Mouse (Mus musculus): ENCODE results near the gene Slc16a1.
"Not testable (repeated sequence)": the region's sequence is repeated elsewhere in the genome, so short reads cannot be mapped to it uniquely, and the experiment has no call there.

Gene Slc16a1

DNA sequence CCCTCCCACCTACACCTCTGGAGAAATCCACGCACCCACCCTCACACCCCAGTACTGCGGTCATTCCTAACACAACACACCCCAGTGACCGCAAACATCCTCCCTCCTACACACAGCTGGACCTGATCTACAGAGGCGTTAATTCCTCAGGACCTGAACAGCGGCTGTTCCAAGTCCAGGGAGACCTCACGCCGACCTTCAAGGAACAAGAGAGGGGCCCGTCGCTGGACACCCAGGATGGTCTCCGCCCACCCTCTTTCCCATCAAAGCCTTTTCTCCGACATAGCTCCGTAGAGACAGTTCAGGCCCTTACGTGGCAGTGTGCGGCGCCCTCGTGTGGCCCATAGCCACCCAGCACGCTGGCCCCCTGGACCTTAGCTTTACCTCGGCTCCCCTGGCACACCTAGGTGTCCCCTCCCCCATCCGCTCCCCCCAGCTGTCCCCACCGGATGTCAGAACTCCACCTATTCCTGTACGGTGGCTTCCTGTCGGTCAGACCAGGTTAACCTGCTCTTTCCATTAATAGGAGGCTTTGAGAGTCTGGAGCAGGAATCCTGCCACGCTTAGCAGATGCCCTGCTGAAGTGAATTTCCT, 36.9 kb downstream of the Slc16a1 start:
- DNase-seq, result peak; percentile 87 to 92

DNA sequence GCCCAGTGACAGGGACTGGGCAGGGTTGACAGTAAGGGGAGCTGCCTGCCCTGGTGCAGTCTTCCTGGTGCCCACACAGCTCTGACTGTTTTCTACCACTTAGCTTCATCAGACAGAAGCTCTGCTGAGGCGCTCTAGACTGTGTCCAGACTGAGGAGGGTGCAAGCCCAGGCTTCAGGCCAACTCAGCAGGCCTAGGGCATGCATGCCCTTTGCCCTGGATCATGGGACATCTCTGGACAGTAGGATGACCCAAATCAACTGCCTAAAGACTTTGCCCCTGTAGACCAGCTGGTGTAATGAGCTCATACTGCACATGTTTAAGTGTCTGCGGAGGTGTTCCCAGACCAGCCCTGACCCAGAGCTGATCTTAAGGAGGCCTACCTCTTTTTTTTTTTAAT, 39.3 kb downstream of the Slc16a1 start:
- peak; percentile 56 to 67 for DNase-seq

GRCm38 (mm10) chr3:104678826-104679225, 40.4 kb downstream of the Slc16a1 start:
- DNase-seq, result no peak

DNA sequence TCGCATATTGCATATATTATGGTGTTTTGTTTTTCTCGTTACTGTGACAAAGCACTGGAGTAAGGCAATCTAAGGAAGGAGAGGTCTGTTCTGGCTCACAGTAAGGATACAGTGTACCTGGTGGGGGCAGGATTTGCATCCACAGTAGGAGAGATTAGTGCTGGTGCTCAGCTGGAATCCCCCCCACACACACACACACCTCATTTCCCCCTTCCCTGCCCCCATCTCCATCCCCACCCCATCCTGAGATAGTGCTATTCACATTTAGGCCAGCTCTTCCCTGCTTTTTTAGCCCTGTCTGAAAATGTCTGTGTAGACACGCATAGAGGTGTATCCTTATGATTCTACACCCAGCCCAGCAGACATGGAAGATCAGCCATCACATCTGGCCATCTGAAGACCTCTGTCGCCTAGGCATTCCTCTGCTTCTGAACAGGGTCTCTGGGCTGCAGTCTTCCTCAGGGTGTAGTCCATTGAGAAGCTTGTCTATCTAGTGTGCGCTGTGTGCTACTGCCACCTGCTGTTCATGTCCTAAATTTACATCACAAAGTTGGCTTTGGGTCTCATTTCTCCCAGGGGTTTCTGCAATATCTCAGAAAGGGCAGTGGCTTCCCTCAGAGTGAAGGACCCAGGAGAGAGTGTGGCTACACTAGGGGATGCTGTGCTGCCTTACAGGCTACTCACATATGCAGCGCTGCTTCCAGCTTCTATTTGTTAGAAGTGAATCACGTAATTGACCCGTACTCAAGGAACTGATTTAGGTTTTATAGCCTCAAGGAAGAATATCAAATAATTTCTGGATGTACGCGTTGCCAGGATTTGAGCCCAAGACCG, 44.4 kb downstream of the Slc16a1 start:
- DNase-seq, result peak; percentile 72 to 80

DNA sequence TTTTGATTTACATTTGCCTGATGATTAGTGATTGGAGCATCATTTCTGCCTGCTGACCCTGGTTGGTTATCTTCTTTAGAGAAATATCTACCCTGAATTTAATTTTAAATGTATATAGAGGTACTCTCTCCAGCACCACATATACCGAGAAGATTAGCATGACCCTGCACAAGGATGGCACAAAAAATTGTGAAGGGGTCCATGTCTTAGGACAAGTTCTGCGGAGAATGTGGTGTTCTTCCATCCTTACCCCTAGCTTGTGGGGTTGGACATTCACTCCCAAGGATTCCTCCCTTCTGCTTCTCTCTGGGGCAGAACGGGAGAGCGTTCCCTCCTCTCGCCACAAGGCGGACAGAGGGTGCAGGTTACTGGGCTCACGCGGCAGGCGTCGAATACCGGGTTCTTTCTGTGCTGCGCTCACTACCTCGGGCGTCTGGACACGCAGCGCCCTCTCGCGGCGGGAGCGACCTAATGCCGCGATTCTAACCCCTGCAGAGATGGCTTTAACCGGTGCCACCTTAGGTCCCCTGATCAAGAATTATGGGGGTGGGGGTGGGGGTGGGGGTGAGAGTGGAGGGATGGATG, 62.4 kb downstream of the Slc16a1 start:
- peak; percentile 90 to 93 for DNase-seq

DNA sequence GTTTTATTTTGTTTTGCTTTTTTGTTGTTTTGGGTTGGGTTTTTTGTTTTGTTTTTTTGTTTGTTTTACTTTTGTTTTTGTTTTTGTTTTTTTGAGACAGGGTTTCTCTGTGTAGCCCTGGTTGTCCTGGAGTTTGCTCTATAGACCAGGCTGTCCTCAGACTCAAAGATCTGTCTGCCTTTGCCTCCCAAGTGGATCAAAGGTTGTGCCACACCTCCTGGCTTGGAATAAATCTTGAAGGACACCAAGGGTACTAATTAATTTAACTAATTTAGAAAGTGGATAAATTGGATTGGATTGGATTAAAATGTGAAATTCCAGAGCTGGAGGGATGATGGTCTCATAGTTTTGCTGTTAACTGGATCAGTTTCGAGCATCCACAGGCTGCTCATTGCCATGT, 63.3 kb downstream of the Slc16a1 start:
- DNase-seq, result no peak

DNA sequence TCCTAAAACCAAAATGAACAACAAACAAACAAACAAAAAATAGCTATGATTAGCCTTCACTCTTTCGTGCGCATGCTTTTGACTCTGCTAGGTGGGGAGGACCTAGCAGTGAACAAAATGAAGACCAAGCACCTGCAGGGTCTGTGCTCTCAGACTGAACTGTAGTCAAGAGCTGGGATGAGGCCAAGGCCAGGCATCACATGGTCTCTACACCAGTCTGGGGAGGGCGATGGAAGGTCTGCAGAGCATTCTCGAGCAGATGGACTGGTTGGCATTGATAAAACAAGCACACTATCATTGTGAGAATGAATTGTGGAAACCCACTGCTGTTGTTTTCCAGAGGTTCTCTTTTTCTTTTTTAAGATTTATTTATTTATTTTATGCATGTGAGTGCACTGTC, 65.5 kb downstream of the Slc16a1 start:
- DNase-seq, result no peak

DNA sequence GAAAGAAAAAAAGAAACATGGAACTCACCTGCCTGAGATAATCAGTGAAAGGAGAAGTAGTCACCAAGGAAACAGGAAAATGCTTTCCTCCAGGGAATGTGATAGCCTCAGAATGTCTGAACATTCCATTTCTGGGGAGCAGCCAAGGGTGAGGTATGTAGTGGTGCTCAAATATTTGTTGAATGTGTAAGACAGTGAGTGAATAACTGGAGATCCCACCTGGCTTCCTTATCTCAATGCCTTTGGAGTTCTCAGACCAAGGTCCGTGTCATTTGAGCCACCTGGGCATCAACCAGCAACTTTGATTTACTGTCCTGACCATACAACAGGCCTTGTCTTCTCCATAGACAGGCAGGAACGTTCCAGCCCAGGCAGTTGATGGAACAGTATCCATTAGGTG, 68.0 kb downstream of the Slc16a1 start:
- no peak for DNase-seq

DNA sequence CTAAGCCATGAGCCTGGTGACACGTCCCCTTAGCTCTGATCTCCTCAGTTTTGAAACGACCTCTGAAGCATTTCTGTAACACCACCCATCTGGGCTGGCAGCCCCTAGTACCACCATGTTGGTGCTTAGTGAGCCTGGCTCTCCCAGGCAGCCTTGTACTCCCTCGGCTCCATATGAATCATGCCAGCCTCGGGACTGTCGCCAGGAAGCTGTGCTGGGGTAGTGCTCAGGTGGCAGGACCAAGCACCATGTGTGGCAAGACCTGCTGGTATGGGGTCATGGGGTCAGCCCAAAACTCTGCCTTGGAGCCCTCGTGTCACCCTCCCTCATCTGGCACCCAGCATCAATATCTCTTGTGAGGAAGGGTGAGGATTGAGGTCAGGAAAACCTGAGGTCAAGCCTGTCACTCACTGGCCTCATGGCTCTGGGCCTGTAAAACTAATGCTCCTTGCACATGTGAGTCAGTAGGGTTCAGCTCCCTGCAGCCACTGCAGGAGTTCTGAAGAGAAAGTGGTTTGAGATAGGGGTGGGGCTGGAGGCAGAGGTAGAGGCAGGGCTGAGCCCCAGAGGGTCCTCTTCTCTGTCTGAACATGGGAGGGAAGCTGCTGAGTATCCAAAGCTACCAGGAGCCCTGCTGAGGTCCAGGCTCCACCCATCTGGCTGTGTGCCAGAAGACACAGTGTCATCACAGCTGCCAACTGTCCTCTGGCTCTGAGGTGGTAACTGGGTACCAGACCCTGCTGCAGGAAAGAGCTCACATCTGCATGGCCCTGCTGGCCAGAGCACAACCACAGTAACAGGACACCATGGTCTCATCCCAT, 68.7 kb downstream of the Slc16a1 start:
- DNase-seq, result not testable (repeated sequence)

GRCm38 (mm10) chr3:104707772-104708144, 69.3 kb downstream of the Slc16a1 start:
- DNase-seq, result not testable (repeated sequence)

Measured in kidney, postnatal 4 days (tissue).